Mouse (Mus musculus) thymus, postnatal 0 days (tissue): Measurements from ENCODE around the gene Nup50. TPM values are rescaled to one million over a fixed set of nuclear protein-coding genes. Genes with fewer than 3 reads are reported as not detected.
A peak's percentile ranks its signal among the peaks of the same experiment; 100 is the strongest.
"Not testable (repeated sequence)": the region's sequence is repeated elsewhere in the genome, so short reads cannot be mapped to it uniquely, and the experiment has no call there.

Source experiments
- DNase-seq: peaks from one replicate; pipeline ENCODE4 v3.0.0-alpha.2; 2015; ENCODE audit warnings: low spot score
- polyA plus RNA-seq: library from polyadenylated mRNA; unstranded; fragments of >200 nt; fragmentation: Nextera tagmentation; extraction: Ambion mirVana; gene quantifications from 2 replicates; pipeline ENCODE4 v1.2.1, GENCODE M21; 2015

Gene Nup50
- polyA plus RNA-seq = 37.0 and 38.1 TPM in 2 replicates

DNA sequence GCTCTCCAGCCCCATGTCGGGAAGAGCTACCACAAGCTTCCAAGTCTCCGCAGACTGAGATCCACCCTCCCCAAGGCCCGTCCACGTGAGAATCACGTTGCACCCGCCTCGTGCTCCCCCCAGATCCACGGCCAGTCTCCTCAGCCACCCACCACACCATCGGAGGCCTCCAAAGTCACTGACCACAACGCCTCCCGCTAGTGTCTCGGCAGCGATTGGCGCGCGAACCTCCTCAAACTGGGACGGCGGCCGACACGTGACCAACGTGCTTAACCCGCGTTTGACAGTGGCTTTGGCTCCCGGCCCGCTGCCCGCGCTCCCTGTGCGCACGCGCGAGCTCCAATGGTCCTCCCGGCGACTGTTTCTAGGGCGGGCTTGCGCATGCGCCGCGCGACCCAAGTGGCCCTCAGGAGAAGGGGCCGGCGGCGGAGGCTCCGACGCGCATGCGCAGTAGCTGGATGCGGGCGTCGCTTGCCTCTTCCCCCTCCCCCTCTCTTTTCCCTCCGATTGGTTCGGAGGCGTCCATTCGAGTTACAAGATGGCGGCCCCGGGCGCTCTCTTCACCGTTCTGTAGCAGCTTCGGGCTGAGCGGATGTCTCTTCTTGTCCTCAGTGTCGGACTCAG is at the start of gene Nup50:
TSS of gene Nup50 (plus strand) at position 528 of the 624 bp plus-strand sequence.
- DNase-seq = peak; percentile 99

DNA sequence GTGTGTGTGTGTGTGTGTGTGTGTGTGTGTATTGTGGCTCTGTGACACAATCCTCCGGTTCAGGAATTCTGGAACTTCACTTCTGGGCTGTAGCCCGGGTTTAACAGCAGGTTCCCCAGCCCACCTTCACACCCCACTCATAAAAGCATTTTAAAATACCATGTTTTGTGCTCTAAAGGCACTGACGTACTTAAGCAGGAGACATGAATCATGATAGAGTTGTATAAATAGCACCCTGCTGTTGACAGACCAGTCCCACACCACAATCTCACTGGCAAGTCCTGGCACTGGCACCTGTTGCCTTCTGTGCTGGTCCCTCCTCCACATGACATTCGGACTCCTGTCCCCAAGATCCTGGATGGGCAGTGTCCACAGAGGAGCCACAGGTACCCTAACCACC is 49.3 kb upstream of the Nup50 start:
- no peak for DNase-seq

DNA sequence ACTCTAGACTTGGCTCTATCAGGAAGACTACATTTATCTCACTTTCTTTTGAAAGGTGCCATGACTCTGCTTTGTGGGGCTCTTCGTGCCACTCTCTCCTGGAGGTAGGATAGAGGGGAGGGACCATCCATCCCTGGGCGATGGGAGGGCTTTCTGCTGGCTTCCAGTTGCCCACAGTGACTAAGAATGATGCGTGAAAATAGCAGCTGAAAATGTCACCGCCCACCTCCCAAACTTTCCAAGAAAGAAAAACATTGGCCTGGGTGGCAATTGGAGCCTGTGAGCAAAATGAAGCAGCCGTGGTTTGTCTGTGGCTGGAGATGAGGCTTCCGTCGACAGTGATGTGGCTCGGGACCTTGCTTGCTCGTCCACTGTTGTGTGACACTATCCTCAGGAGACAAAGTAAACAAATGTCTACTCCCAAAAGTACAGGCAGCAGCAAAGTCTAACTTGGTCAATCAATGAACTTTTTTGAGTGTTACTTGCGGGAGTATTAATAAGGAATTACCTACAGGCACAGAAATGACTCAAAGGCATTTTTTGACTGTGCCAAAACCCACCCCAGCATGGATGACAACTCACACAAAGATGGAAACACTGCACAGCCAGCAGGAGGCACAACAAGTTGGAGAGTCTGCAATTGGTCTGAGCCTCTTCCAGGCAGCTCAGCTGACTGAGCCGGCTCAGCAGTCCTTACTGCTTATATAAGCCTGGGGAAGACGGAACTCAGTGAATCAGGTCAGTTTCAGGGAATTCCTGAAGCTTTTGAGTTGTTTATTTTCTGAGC is 46.0 kb upstream of the Nup50 start:
- no peak for DNase-seq

DNA sequence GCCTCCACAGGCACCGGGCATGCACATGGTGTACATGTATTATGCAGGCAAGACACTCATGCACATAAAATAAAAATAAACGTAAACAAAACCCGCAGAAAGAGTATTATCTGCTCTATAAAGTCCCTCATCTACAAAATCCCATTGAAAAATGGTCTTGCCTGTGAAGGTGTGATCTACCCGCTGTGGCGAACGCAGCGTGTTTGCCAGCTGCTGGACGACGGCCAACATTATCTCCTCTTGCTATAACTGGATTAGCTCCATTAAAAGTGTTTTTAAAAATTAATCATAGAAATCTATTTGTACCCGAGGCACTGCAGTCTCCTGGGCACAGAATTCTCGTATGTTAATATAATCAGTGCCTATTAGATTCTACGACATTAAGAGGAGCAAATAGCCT is 35.1 kb upstream of the Nup50 start:
- DNase-seq = no peak

DNA sequence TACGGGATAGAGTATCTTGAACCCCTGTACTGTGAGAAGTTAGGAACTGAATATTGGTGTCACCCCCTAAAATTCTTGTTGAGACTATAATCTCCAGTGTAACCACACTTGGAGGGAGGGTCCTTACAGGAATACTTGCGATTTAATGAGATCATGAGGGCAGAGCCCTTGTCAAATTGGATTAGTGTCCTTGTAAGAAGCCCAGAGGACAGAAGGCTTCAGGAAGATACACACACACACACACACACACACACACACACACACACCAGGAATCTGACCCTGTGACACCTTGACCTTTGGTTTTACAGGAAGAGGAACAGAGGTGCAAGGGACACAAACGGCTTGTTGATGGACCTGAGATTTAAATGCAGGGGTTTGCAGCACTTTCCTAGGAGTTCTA is 32.0 kb upstream of the Nup50 start:
- DNase-seq = no peak

DNA sequence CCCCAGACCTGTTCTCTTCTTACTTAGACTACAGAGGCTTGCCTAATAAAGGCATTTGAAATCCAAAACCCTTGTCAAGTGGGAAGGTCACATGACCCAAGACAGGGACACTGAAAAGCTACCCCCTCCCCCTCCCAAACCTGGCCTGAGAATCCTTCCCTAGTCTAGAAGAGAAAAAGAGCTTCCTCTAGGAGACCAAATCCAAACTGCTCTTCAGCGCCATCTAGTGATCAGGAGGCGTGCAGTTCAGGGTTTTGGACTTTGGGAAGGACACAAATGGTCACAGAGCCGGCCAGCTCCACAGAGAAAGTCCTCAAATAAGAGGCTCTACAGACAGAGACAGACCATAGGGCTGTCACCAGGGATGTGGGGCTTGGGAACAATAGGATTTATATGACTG is 31.6 kb upstream of the Nup50 start:
- DNase-seq = peak; percentile 36

DNA sequence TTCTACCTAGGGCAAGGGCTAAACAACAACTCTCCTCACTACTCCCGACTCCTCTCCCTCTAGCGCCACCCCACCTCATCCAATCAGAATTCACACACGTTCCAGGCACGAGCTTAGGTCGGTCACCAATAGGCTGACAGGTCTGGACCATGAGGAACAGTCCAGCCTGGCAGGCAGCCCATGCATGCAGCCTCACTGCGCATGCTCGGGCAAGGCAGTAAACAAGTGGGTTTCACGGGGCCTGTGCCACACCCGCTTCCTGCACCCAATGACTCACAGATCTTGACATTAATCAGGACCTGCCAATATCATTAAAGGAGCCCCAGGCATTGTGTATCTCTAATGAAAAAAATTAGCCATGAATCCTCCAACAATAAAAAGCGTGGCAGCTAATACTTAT is 27.0 kb upstream of the Nup50 start:
- not testable (repeated sequence) for DNase-seq

DNA sequence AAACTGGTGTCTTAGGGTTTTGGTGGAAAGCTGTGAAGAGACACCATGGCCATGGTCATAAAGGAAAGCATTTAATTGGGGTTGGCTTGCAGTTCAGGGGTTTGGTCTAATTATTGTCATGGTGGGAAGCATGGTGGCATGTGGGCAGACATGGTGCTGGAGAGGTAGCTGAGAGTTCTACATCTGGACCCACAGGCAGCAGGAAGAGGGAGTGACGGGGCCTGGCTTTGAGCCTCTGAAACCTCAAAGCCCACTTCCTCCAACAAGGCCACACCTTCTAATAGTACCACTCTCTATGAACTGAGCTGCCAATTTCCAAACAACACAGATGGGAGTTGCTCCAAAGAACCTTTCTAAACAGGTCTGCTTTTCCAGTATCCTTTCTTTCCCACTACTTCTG is 26.5 kb upstream of the Nup50 start:
- DNase-seq = no peak

DNA sequence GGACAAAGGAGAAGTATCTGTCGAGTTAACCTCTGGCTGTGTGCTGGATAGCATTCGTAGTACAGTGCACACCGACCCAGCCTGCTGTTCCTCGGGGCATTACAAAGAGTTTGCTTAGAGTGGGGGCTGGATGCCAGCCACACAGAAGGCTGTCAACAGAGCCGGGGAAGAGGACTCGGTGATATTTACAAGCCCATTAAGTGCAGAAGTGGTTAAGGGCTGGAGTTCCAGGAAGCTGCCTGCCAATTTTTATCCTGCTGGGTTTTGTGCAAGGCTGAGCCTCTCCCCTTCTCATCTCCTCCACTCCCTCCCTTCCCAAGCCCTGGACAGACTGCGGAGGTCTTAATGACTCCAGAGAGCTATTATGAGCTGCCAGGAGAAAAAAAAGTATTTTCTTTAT is 25.1 kb upstream of the Nup50 start:
- DNase-seq = no peak

DNA sequence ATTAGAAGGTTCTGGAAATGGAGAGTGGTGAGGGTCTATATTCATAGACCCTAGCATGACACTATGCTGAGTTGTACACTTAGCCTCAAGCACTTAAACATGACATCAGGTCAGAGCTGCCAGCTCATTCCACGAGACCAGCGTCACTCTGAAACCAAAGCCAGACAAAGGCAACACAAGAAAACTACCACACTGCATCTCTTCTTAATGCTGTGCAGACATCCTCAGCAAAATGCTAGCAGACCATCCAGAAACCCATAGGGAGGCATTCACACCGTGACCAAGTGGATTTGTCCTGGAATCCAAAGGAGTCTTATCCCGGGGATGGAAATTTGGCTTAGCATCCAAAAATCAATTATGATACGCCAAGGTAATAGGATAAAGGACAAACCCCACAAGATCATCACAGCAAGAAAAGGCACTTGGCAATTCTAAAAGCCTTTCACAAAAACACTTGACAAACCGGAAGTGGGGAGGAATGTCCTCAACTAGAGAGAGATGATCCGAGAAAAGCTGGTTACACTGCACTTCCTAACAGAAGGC is 19.3 kb upstream of the Nup50 start:
- no peak for DNase-seq

DNA sequence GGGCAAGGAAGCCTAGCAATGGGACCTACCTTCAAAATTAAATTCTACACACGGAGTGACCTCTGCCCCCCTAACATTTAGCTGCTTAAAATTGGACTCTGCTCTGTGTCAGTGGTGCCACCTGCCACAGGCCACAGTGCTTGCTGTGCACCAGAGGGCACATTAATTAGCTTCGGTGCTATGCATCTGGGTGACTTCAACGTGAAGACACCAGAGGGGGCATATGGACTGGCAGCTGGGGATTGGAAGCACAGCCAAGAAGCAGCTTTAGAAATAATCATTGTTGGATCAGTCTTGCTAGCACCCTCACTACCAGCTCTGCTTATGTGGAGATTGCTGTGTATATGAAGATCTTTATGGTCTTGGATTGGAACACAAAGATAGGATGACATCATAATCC is 10.0 kb upstream of the Nup50 start:
- DNase-seq = no peak

DNA sequence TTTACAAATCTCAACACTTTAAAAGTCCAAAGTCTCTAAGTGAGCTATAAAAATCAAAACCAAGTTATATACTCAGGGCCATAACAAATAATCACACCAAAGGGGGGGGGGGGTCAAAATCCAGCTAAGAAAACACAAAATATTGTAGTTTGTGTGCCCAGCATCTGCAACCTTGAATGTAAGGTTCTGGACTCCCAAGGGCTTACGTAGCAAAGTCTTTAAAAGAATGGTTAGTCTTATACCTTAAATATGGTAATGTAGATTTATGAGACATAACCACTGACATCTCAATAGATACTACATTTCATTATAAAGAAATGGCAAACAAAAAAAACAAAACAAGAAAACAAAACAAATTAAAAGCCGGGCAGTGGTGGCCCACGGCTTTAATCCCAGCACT is 3.3 kb upstream of the Nup50 start, which contains the start of gene Gm29666:
TSS of gene Gm29666 (minus strand) at position 101 of the 400 bp plus-strand sequence.
- DNase-seq = no peak

DNA sequence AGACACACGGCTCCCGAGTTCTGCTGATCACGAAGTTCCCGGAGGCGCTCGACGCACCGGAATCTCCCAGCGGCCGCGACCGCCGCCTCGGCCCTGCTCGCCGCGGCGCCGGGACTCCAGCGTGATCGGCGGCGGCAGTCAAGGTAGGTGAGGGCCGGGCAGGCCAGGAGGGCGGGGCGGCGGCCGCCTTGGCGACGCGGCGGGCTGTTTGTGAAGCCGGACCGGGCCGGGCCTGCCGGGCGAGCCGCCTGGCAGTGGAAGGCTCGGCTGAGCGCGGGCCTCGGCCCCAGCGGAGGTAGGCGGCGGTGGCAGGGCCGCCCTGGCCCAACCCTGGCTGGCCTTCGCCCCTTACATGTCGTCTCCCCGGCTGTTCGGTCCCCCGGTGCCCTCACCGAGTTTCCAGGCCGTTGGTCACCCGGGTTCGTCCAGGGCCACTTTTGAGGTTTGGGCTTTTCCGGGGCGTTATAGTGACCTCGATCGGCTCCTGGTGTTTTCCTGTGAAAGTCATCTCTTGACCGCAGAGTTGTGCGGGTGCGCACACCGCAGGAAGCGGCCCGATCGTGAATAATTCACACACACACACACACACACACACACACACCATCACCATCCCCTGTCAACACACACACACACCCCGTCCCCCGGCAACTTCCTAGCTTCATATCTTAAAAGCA is 434 bp downstream of the Nup50 start:
- no peak for DNase-seq

DNA sequence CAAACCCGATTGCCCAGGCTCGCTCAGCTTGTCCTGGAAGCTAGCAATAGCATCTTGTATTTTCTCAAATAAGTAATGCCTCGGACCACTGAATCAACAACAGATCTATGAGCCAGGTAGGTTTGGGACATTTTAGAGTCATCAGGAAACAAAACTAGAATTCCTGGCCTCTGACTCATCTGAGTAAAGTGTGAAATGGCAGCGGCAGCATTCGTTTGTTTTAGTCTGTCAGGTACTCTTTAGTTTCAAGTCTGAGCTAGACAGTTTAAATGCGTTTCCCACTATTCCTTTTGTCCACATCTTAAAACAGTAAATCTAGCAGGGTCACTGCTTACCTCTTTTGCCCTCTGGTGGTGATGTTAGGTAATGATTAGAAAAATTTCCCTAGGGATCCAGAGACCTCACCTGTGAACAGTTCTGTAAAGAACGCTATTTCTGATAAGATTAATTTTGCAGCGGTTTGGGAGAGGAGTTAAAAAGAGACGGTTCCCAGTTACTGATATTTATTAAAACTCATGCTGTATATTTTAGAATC is 1.6 kb downstream of the Nup50 start:
- DNase-seq = peak; percentile 35

DNA sequence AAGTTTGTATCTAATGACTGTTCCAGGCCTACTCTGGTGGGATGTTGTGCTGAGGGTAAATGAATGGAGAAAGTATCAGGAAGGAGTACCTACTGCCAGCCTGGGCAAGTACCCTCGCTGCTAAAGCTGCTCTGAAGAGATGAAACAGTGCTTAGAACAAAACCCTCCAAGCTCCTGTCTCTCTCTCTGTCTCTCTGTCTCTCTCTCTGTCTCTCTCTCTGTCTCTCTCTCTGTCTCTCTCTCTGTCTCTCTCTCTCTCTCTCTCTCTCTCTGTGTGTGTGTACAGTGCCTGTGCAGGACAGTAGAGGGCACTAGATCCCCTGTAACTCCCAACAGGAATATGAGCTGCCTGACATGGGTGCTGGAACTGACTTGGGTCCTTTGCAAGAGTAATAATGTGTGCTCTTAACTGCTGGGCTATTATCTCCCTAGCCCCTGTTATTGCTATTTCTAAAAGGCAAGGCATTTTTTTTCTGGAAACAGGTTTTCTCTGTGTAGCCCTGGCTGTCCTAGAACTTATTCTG is 2.3 kb downstream of the Nup50 start:
- DNase-seq = peak; percentile 11

DNA sequence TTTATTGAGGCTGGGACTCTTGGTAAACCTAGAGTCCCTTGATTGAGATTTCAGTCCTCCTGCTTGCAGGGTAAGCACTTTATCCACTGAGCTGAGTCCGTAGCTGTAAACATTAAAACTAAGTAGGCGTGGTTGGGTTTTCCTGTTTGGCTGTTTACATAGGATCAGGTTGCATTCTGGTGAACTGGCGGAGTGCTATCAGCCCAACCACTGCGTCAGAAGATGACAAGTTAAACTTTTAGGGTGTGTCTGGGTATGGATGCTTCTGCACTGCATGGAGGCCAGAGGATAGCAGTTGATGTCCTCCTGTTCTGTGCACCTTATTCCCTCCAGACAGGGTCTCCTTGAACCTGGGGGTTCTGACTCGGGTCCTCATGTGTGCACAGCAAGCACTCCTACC is 9.1 kb downstream of the Nup50 start:
- DNase-seq = no peak

DNA sequence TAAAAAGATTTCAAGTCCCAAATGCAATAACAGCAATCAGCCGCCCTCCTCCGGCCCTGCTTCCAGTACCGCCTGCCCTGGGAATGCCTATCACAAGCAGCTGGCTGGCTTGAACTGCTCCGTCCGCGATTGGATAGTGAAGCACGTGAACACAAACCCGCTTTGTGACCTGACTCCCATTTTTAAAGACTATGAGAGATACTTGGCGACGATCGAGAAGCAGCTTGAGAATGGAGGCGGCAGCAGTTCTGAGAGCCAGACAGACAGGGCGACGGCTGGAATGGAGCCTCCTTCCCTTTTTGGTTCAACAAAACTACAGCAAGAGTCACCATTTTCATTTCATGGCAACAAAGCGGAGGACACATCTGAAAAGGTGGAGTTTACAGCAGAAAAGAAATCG is 11.7 kb downstream of the Nup50 start:
- DNase-seq = no peak

DNA sequence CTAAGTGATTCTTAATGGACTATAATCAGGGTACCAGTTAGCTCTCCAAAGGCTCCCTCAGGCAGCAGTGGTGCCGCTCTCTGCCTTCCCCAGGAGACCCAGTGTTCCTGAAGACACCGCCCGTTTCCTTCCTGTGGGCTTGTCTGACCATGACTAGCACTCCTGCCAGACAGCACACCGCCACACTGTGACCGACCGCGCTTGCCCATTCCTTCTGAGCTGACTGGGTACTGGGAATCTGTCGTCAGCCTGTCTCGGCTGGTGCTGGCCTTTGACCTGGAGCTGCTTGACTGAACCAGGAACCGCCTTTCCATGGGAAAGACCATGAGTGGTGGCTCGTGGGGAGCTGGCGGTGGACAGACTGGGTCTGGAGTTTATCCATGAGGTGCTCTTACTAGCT is 16.9 kb downstream of the Nup50 start:
- DNase-seq = no peak

DNA sequence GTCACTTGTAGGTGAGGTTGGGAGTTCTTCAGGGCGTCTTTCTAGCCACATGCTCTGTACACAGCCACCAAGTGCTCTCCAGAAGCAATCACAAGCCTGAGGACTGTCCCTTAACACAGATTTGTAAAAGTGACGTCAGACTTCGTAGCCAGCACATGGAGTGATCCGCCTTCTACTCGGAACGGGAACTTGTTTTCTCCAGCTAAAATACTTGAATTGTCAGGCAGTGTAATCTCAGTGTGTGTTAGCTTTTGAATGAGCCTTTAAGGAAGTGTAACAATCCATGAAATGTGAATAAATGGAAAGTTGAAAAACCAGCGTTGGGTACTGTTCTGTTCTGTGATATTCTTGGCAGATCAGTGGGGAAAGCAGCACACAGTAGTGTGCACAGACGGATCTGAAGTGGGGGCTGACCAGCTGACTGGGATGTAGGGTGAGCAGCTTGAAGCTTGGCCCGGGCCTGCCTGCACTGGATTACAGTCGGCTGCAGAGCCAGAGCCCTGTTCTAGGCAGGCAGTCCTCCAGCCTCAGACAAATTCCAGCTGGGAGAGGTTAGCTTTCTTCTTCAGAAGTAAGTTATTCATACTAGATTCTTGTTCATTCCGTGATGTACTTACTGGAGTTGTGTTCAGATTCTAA is 19.6 kb downstream of the Nup50 start:
- DNase-seq = no peak

DNA sequence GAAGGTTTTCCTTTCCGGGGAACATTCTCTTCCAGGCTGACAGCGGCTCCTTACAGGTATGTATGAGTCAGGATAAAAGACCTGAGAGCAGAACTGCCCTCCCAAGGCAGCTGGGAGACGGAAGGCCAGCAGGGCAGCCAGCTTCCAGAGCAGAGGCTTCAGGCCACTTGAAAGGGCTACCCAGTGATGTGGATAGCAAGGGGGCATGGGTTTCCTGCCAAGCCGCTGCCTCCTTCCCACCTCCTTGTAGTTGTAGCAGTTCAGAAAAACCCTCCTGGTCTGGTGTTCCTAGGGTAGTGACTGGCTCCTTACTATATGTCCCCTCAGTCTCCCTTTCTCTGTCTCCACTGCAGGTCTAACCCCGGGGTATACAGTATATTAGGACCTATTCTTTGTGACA is 21.1 kb downstream of the Nup50 start:
- DNase-seq = no peak

DNA sequence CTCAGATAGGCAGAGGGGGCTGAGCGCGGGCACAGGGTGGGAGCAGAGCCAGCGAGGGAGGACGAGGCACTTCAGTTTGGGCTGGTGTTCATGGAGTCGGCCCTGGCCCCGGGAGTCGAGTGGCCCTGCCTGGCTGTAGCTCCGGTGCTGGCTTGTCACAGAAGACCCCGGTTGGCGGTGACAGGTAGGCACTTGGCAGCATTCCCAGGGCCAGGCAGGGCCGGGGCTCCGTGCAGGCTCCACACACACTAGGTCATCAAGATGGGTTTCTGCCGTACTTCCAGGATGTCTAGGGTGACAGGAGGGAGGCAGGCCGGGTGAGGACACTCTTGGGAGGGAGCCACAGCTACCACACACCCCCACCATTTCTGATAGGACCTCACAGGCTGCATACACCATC is 25.8 kb downstream of the Nup50 start:
- no peak for DNase-seq
